Mouse (Mus musculus) heart, embryonic 12.5 days (tissue): ENCODE results near the gene Vmn1r52. TPM values are rescaled to one million over a fixed set of nuclear protein-coding genes. Genes with fewer than 3 reads are reported as not detected.
"Not testable (repeated sequence)": the region's sequence is repeated elsewhere in the genome, so short reads cannot be mapped to it uniquely, and the experiment has no call there.

Source experiments
- ATAC-seq: fragments of 200-750 bp; cut with Nextera tagmentation; 2 replicates; pipeline ENCODE4 v1.8.0; 2017; ENCODE audit warnings: moderate TSS enrichment, moderate library complexity; ENCODE audit not compliant: insufficient number of reproducible peaks, low FRiP score
- H3K27ac ChIP-seq: fragments of 300-500 bp; sonication (generic); 2 replicates; pipeline ENCODE4 v1.5.1; 2016; ENCODE audit warnings: mild to moderate bottlenecking, moderate library complexity; ENCODE audit not compliant: poor library complexity, severe bottlenecking
- H3K27me3 ChIP-seq: fragments of 300-500 bp; sonication (generic); replicated peaks from 2 replicates; pipeline ENCODE4 v1.6.1; 2016; ENCODE audit warnings: mild to moderate bottlenecking, moderate library complexity
- H3K36me3 ChIP-seq: fragments of 300-500 bp; sonication (generic); 2 replicates; pipeline ENCODE4 v1.6.1; 2016; ENCODE audit warnings: mild to moderate bottlenecking, moderate library complexity
- H3K4me1 ChIP-seq: fragments of 300-500 bp; sonication (generic); replicated peaks from 2 replicates; pipeline ENCODE4 v1.6.1; 2016; ENCODE audit warnings: mild to moderate bottlenecking
- H3K4me2 ChIP-seq: fragments of 300-500 bp; sonication (generic); 2 replicates; pipeline ENCODE4 v1.6.1; 2016; ENCODE audit warnings: mild to moderate bottlenecking, moderate library complexity
- H3K4me3 ChIP-seq: fragments of 300-500 bp; sonication (generic); 2 replicates; pipeline ENCODE4 v1.5.1; 2016; ENCODE audit warnings: mild to moderate bottlenecking
- H3K9ac ChIP-seq: fragments of 300-500 bp; sonication (generic); 2 replicates; pipeline ENCODE4 v1.6.1; 2016; ENCODE audit warnings: mild to moderate bottlenecking, moderate library complexity
- H3K9me3 ChIP-seq: fragments of 300-500 bp; sonication (generic); replicated peaks from 2 replicates; pipeline ENCODE4 v1.6.1; 2016; ENCODE audit warnings: mild to moderate bottlenecking, moderate library complexity
- WGBS: fragments of 180-500 bp; shearing (Covaris S2); methylation state at CpG from one replicate; pipeline ENCODE4 v1.1.7; 2016; 5-methylcytosine and 5-hydroxymethylcytosine counted together
- polyA plus RNA-seq: library from polyadenylated mRNA; unstranded; fragments of >200 nt; fragmentation: Nextera tagmentation; extraction: Ambion mirVana; gene quantifications from 2 replicates; pipeline ENCODE4 v1.2.1, GENCODE M21; 2016

Gene Vmn1r52
- not detected in 2 replicates for polyA plus RNA-seq

DNA sequence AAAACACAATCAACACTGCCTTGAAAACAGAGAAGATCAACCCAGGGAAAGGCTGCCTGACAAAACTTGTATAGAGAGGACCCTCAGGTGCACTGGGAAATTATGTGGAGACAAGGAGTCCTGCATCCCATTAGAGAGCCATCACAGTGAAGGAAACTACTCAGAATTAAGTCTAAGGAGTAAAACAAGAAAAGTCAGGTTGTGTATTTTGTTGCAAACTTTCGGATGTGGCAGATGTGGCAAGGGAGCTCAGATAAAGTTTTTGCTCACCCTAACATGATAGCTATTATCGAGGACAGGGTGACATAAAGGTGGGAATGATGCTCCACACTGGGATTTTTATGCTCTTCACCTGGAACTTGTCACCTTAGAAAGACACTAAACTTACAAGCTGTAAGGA lies at the start of gene Vmn1r52:
Gene Vmn1r52, plus strand, starts transcription at position 301 of the 400 bp plus-strand sequence.
- Histone ChIP-seq H3K9me3 (0 out of 2 replicates have a peak, but pooled peaks cover 5% of the 10 kb centered on the region), H3K9ac (no peak within 1 kb of the TSS), H3K36me3 (no peaks in the 10 kb centered on the region), H3K27me3 (no peaks in the 10 kb centered on the region), H3K27ac (no peak within 1 kb of the TSS), H3K4me2 (no peak within 1 kb of the TSS), H3K4me1 (no peaks in the 10 kb centered on the region), H3K4me3 (no peak within 1 kb of the TSS)
- ATAC-seq: no peak
- WGBS: 57% methylated on average over 2 of the region's 2 CpGs

DNA sequence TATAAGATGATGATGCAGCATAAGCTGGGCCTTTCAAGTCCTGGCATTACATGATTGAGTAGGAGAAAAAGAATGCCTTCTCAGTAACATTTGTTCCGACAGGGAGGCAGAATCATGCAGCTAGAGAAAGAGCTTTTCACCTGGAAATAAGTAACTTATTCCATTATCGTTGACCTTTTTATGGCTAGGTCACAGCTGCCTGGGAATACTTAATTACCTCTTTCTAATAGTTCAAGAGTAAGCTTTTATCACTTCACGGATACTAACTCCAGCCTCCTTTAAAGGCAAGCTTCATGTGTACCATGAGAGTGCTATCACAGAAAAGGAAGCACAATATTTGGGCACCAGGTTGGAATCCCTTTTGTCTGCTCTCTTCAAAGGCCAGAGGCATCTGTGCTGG lies 14.5 kb upstream of the Vmn1r52 start:
- 0 out of 2 replicates have a peak, but pooled peaks cover 3% of the 10 kb centered on the region for H3K9me3 ChIP-seq
- H3K4me1 ChIP-seq: no peaks in the 10 kb centered on the region
- no peak for ATAC-seq

GRCm38 (mm10) chr6:90202493-90202892 lies 27.9 kb downstream of the Vmn1r52 start, which contains the start of gene V1ra8:
TSS of gene V1ra8 (plus strand) at chr6:90202793.
- H3K36me3 ChIP-seq, H3K4me1 ChIP-seq, H3K27me3 ChIP-seq, H3K27ac ChIP-seq, H3K9ac ChIP-seq, H3K4me2 ChIP-seq, H3K4me3 ChIP-seq, H3K9me3 ChIP-seq, ATAC-seq: not testable (repeated sequence)
- WGBS: 79% methylated on average over 2 of the region's 2 CpGs

More for the DNA sequence above, 14.5 kb upstream of the Vmn1r52 start:
- Histone ChIP-seq H3K9ac (no peak overlapping the region), H3K4me2 (no peak overlapping the region), H3K27me3 (no peaks in the 10 kb centered on the region), H3K27ac (no peak overlapping the region), H3K36me3 (no peaks in the 10 kb centered on the region), H3K4me3 (no peak overlapping the region)
- 80% methylated on average over 3 of the region's 3 CpGs for WGBS

- no peaks in the 10 kb centered on the region for H3K27me3 ChIP-seq
- no peaks in the 10 kb centered on the region for H3K4me1 ChIP-seq
- no peaks in the 10 kb centered on the region for H3K36me3 ChIP-seq
- H3K9ac ChIP-seq: no peak within 1 kb of the TSS
- H3K27ac ChIP-seq: no peak within 1 kb of the TSS
- no peak within 1 kb of the TSS for H3K4me3 ChIP-seq
- WGBS: 72% methylated on average over 1 of the region's 1 CpGs
- peaks cover 8% of the 10 kb centered on the region for H3K9me3 ChIP-seq
- no peak for ATAC-seq
- no peak within 1 kb of the TSS for H3K4me2 ChIP-seq
Measured at GRCm38 (mm10) chr6:90224338-90224737, 49.7 kb downstream of the Vmn1r52 start, which contains the start of gene Vmn1r53. TSS of gene Vmn1r53 (minus strand) at chr6:90224438.

Other genes with a start within 250 kb of the Vmn1r52 start
- not detected in 2 replicates for gene Vmn1r45, start 234.2 kb upstream of the Vmn1r52 start, polyA plus RNA-seq
- gene Vmn1r46, start 205.5 kb upstream of the Vmn1r52 start, polyA plus RNA-seq: not detected in 2 replicates
- gene Vmn1r47, start 158.7 kb upstream of the Vmn1r52 start, polyA plus RNA-seq: not detected in 2 replicates
- not detected in 2 replicates for gene Vmn1r48, start 138.0 kb upstream of the Vmn1r52 start, polyA plus RNA-seq
- not detected in 2 replicates for gene Vmn1r49, start 96.3 kb upstream of the Vmn1r52 start, polyA plus RNA-seq
- gene Vmn1r50, start 73.4 kb upstream of the Vmn1r52 start, polyA plus RNA-seq: not detected in 2 replicates
- gene Vmn1r51, start 52.2 kb upstream of the Vmn1r52 start, polyA plus RNA-seq: not detected in 2 replicates
- not detected in 2 replicates for gene V1ra8, start 28.0 kb downstream of the Vmn1r52 start, polyA plus RNA-seq
- gene Vmn1r53, start 49.6 kb downstream of the Vmn1r52 start, polyA plus RNA-seq: not detected in 2 replicates
- not detected in 2 replicates for gene Vmn1r54, start 71.5 kb downstream of the Vmn1r52 start, polyA plus RNA-seq
- not detected in 2 replicates for gene BC048671, start 126.4 kb downstream of the Vmn1r52 start, polyA plus RNA-seq
- 0.10 TPM in 1 of 2 replicates, not detected in the other for gene Chst13, start 150.4 kb downstream of the Vmn1r52 start, polyA plus RNA-seq
- not detected in 2 replicates for gene Uroc1, start 158.5 kb downstream of the Vmn1r52 start, polyA plus RNA-seq
- 9.2 and 10.0 TPM in 2 replicates for gene Zxdc, start 194.7 kb downstream of the Vmn1r52 start, polyA plus RNA-seq